Mouse (Mus musculus) liver, adult (tissue): ENCODE measurements around the gene Slc9a3r1.
A peak's percentile ranks its signal among the peaks of the same experiment; 100 is the strongest.

ENCODE experiments used
- GATA4 ChIP-seq: IDR thresholded peaks from 2 replicates; pipeline ENCODE4 v1.6.1; 2014; ENCODE audit warnings: mild to moderate bottlenecking, low read length; ENCODE audit not compliant: insufficient replicate concordance

The Slc9a3r1 gene

DNA sequence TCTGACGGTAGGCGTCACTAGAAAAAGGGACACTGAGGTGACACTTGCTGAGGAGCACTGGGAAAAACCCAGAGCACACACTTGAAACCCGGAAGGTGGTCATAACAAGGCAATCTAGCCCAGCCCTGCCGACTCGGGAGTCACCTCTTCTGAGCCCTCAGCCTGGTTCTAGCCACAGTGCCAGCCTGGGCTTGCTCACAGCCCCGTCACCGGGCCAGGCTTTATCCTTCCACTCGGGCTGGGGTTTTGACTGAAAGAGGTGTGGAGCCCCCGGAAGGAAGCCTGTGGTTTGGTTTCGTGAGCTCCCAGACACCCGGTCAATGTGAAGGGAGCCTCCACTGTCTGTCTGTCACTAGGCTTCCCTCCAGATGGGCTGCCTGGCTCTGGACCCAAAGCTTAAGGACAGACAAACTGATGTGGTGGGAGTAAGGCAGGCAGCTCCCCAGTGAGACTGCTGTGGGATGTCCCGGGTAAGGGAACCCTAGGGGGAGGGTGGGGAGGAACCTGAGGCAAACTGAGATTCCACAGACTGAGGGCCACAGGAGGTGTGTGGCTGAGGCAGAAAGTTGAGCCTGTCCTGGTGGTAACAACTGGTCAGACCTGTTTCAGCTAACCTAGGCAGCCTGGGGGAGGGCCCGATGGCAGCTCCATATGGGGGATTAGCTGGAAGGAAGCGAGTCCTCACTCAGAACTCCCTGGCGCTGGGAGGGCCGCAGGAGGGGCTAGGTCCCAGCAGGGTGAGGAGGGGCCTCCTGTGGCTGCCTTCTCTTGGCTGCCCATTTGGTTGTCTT lies 10.6 kb downstream of the Slc9a3r1 start:
- TF ChIP-seq GATA4: no peak

DNA sequence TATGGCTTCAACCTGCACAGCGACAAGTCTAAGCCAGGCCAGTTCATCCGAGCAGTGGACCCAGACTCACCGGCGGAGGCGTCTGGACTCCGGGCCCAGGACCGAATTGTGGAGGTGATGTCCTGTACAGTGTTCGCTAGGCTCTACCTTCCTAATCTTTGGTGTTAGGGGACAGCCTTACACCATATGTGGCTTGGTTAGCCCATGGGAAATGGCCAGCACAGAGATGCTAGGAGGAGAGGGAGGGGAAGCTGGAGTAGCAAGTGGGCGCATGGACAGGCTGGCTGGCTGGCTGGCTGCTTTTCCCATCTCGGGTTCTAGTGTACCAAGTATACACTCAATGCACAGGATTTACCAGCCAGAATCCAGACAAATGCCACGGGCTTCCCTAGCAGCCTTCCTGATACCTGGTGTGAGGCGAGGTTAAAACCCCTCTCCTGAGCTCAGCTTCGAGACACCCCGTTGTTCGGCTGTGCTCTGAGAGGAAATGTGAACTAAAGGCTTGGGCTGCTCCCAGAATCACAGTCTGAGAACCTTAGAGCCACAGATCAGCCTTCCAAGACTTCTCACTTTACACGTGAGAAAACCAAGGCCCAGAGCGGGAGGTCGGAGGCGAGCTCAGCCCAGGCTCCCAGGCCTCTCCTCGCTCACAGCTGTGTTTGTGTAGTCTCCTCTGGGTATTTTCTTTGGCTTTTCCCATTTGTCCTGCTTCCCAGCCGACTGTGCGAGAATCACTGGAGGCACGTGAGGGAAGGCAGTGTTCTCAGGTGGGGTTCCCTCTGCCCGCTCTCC lies 13.5 kb downstream of the Slc9a3r1 start:
- TF ChIP-seq GATA4: no peak

DNA sequence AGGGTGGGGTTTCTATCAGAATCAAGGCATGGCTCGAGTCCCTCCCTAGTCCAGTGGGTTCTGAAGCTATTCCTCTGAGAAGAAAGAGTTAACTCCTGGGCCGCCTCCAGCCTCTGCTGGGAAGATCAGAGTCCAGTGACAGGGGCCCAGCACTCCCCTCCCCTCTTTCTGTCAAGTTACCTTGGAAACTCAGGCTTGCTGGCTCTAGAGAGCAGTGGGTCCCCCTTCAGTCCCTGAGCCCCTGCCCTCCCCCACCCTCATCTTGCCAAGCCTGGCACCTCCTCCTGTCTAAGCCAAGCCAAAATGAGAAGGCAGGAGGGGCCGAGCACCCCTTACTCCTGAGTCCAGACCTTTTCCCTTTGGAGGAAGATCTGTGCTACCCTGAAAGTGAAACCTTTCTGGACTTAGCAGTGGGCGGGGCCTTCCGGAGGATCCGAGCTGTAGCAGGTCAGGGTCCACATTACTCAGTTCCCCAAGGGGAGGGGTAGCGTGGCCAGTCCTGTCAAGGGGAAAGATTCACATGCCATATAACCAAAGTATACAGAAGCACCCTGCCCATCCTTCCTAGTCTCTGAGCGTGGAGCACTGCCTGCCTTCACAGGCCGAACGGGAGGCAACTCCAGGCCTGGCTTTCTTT lies 14.5 kb downstream of the Slc9a3r1 start:
- no peak for TF ChIP-seq GATA4

DNA sequence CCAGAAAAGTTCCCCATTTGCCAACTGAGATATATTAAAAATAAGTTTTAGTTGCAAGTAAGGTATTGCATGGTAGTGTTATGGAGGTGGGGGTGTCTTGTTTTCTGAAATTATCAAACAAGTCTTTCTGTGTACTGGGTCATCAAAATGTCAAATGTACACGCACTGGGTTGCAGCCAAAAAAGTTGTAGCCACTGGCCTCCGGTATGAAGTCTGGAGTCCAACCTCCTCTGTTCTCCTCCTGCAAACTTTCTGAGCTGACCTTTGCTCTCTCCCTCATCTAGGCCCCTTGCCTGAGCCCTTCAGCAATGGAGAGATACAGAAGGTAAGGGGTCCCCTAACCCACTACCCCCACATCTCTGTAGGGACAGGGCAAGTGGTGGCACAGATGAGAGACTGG lies 15.6 kb downstream of the Slc9a3r1 start:
- no peak for TF ChIP-seq GATA4

DNA sequence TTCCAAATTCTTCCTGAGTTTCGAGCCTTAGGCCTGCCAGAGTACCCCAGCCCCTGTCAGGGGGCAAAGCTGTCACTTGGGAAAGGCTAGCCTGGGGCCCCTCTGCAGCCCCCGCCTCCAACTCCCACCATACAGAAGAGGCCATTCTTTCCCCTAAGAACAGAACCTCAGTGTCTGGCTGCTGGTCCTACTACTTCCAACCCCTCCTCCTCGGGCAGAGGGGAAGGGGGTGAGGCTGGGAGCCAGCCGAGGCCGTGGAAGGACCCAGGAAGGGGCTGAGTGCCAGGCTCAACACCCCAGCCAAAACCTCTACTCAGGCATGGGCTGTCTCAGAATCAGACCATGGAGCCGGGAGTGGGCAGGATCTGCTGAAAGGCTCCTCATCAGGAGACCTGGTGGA lies 16.1 kb downstream of the Slc9a3r1 start:
- TF ChIP-seq GATA4: no peak

DNA sequence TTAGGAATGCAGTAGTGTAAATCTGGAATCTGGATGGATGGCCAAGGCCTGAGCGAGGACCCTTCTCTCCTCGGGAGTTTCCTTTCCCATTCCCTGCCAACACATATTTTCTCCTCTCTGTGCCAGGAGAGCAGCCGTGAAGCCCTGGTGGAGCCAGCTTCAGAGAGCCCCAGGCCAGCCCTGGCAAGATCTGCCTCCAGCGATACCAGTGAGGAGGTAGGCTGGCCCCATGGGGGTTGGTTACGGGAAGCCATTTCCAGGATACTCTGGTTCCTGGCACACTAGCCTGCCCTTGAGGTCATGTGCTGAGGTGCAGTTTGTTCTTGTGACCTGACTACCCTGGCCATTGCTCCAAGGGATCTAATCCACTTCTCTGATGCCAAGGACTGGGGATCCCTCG lies 16.7 kb downstream of the Slc9a3r1 start:
- TF ChIP-seq GATA4: no peak

DNA sequence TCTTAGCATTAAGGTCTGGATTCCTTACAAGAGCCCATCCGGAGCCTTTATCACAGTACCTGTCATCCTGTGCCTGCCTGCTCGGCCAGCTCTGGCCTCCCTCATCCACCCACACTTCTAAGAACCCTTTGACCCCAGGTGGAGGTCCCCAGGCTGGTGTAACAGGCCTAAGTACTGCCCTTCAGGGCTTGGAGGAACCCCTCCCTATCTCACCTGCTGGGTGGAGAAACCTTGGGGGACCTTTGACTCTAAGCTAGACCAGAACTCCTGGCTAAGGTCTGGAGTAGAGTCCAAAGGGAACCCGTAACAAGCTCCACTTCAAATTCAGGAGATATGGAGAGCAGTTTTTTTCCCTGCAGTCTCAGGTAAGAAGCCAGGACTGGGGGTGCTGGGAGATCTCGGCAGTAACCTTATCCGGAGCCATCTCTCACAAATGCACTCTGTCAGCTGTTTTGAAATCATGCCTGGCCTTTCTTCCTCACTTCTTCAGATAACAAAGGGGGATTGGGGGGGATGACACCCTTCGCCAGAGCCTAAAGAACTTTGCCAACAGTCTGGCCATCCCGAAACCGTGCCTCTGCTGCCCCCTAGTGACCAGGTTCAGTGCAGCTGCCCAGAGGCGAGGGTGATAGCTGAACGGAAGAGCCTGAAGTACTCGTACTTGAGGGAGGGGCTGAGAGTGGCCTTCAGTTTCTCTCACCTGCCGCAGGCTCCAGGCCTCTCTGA lies 18.9 kb downstream of the Slc9a3r1 start:
- no peak for TF ChIP-seq GATA4

DNA sequence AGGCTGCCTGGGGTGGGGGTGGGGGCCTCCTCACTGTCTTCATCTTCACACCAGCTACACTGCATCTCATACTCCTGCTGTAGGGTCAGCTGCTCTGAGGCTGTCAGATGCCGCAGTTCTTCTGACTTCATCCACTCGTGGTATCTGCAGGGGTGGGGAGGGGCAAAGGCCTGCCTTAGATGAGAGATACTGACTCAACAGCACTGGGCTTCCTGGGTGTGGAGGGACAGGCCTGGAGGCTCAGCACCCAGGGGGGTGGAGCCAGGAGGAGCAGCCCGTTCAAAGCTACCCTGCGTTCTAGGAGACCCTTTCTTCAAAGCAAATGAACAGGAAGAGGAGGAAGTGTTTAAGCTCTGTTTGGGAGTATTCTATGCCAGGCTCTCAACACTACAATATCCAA lies 21.8 kb downstream of the Slc9a3r1 start:
- no peak for TF ChIP-seq GATA4

DNA sequence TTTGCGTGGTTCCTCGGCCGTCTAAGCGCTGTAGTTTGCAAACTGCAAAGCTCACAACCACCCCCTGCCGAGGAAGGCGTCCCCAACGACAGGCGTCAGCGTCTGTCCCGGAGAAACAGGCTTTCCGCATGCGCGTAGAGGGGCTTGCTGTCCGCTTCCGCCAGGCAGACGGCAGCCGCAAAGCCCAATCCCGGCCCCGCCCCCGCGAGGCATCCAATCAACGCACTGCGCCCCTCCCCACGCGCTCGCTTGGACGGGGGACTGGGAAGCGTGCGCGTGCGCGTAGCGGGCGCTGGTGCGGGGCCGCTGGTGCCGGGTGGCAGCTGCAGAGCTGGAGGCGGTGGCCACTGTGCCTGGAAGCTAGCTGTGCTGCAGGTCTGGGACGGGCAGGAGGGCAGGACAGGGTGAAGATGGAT lies 24.1 kb downstream of the Slc9a3r1 start, which contains the start of gene Tmem104:
Gene Tmem104, plus strand, starts transcription at position 264 of the 416 bp plus-strand sequence.
- TF ChIP-seq GATA4: no peak

DNA sequence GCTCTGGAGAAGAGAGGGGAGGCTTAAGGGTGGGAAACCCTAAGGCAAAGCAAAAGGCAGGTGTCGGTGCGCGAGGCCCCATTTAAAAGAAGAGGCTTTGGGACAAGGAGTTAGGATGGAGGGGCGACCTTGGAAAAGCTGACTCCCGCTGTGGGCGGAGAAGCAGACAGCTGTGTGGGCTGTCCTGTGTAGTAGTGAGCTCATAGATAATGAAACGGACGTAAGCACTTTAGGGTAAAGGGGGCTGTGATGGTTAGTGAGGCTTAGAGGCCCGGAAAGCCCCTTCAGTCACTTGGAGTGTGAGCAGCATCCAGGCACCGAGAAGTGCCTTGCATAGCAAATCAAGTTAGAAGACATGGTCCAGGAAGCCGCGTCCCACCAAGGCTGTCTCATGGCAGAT lies 24.6 kb downstream of the Slc9a3r1 start, which contains the start of gene Nat9:
Gene Nat9, minus strand, starts transcription at position 167 of the 400 bp plus-strand sequence.
- no peak for TF ChIP-seq GATA4

DNA sequence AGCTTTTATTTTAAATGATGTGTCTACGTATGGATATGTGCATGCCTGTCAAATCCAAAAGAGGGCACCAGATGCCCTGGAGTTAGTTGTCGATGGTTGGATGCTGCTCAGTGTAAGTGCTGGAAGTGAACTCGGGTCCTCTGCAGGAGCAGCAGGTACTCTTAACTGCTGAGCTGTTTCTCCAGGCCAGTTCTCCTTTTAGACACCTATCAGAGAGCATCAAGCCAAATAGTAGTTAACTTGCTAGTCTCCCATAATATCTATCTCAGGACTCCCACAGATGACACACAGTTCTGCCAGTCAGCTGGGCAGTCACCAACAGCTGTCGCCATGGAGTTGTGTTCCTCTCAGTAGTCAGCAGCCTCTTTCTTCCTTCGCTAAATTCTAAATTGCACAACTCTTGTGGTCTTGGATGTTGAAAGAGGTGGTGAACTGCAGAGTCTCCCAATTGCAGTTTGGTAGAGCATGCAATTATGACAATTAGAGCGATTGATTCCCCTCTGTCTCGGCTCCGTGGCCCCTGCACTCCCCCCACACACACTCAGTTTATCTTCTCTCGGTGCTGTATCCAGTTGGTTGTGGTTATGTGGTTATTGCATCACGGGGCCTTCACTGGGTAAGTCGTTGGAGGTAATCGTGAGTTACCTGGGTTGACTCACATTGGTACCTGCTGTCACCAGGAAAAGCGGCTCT lies 25.5 kb downstream of the Slc9a3r1 start:
- TF ChIP-seq GATA4: no peak

DNA sequence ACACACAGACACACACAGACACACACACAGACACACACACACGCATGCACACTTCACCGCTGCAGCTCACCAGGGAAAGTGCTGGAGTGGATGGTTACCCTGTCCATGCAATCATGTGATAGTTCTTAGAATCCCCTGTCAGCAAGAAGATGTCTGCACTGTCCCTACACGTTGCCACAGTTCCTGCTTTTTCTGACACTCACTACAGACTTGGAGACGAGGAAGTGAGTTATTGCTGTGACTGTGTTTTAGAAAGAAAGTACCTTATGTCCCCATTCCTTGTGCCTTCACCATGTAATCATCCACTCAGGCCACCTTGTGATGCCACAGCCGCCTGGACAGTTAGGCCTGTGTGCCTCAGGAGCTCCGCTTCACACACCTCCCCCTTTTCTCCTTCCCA lies 26.2 kb downstream of the Slc9a3r1 start:
- no peak for TF ChIP-seq GATA4

DNA sequence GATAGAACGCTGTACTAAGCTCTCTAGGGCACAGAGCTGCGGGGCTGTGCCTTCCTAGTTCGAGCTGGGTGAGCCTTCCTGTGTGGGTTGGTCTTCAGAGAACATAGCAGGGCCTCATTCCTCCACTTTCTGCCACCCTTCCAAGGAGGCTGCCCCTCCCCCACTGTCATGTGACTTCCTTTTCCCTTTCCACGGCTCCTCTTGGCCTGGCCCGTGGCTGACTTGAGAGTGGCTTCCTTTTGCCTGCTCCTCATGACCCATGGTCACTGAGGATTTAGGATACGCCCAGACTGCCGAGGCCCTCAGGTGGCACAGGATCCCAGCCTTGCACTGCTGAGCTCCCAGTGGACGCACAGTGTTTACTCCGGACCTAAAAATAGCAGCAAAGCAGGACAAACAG lies 29.0 kb downstream of the Slc9a3r1 start:
- TF ChIP-seq GATA4: peak; percentile 22; the same call in 1 of the 2 replicates

DNA sequence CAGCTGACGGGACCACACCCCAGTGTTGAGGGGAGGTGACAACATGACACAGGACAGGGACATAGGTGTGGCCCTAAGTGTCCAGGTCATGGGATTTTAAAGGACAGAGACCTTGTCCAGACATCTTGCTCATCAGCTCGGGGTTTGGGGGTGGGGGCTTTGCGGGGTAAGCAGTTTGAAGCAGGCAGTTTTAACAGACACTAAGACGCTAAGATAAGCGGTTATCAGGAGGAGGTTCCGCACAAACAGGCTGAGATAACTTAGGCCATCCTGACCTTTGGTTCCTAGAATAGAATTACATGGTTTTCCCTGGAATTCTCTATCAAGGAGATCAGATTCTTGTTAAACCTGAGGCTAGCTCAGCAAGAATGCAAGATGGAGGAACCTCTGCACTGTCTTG lies 31.6 kb downstream of the Slc9a3r1 start:
- peak; percentile 27; the same call in 1 of the 2 replicates for TF ChIP-seq GATA4

DNA sequence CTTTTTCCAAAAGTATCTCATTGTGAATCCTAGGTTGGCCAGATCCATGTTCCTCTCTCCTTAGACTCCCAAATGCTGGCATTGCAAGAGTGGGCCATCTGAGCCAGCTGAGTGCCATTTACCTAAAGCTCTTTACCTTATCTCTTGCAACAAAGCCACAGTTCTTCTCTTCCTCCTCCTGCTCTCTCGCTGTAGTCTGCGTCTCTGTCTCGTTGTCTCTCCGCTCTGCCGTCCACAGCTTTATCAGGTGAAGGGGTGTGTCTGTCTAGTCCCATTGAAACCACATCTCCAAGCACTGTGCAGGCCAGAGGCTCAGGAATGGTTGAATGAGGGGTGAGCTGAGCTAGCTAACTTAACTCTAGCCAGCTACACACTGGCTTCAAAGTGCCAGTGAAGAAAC lies 32.8 kb downstream of the Slc9a3r1 start:
- no peak for TF ChIP-seq GATA4

DNA sequence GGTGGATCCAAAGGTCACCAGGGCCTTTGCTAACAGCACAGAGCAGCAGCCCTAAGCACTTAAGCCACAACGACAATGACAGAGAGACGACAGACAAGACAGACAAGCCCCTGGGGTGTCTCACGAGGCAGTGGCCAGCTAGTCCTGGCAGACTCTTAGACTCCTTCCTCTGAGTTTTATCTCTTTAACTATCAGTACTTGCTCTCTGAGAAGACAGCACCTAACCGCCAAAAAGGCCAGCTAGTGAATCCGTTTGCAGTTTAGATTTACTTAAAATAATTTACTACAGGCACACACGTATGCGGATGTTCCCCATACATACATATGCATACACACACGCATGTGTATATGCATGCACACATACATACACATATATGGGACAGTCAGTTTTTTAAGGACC lies 34.4 kb downstream of the Slc9a3r1 start:
- TF ChIP-seq GATA4: no peak
